Mouse (Mus musculus): Measurements from ENCODE around the gene Rras2. TPM values are rescaled to one million over a fixed set of nuclear protein-coding genes. Genes with fewer than 3 reads are reported as not detected.

Rras2 gene
- total RNA-seq, 2 experiments from 2014 or later = 15.3 to 15.7 TPM

Other genes starting within 250 kb of the Rras2 start
- 10 to 100 TPM; 20.3 to 23.3 TPM for gene Copb1, start 136.9 kb upstream of the Rras2 start, total RNA-seq (2021)
- gene Psma1, start 158.3 kb upstream of the Rras2 start, total RNA-seq (2021) = 10 to 100 TPM; 83.4 to 89.1 TPM